Mouse (Mus musculus): ENCODE measurements around the gene Magoh.

The Magoh gene

GRCm38 (mm10) chr4:107879254-107880050 lies at the start of gene Magoh:
Magoh (plus strand) TSS chr4:107879755.
- DNase-seq (ENCODE audit: low read depth, low spot score): peak; percentile 96

- no peak for DNase-seq (ENCODE audit: low read depth, low spot score)
Measured at GRCm38 (mm10) chr4:107830189-107830588, 49.4 kb upstream of the Magoh start.

GRCm38 (mm10) chr4:107830821-107831221 lies 48.7 kb upstream of the Magoh start:
- DNase-seq (ENCODE audit: low read depth, low spot score): no peak

GRCm38 (mm10) chr4:107831678-107832077 lies 47.9 kb upstream of the Magoh start:
- DNase-seq (ENCODE audit: low read depth, low spot score): no peak

GRCm38 (mm10) chr4:107833525-107833924 lies 46.0 kb upstream of the Magoh start:
- no peak for DNase-seq (ENCODE audit: low read depth, low spot score)

DNA sequence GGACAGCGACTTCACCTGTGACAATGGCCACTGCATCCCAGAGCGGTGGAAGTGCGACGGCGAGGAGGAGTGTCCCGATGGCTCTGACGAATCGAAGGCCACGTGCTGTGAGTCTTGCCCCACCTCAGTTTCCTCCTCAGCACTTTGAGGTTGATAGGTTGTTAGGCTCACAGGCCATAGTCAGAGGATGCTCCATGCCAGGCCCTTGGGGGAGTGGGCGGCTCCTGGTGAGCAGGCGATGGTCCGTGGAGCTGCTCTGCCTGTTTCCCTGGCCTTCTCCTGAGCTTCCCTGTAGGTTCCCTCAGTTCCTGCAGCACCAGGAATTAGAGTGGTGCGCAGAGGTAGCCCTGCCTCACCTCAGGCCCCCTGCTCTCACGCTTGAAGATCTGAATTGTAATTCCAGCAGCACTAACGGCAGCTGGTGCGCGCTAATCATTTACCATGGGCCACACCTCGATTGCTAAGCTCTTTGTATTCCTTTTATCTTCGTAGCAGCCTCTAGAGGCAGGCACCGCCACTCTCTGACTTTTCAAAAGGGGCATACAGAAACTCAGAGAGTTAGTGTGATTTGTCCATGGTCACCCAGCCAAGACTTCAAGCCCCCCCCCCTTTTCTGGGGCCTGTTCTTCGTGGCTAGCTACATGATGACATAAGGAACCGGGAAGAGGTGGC lies 44.8 kb upstream of the Magoh start:
- DNase-seq (ENCODE audit: low read depth, low spot score): no peak

GRCm38 (mm10) chr4:107835508-107835909 lies 44.0 kb upstream of the Magoh start:
- no peak for DNase-seq (ENCODE audit: low read depth, low spot score)

DNA sequence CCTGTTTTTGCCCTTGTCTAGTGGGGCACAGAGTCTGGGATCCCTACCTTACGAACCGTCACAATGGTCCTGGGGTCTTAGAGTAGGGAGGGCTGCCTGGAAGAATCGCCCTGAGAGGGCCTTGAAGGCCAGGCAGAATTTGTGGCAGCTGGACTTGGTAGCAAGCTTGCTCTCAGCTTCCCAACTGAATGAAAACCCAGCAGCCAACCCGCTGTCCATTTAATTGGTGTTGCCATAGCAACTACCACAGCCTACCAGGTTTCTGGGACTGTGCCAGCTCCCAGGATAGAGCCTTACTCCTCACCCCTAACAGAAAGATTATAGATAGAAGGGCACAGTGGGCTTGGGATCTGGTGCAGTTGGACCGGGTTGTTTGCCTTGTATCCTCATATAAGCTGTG lies 42.8 kb upstream of the Magoh start:
- DNase-seq (ENCODE audit: low read depth, low spot score): no peak

- DNase-seq (ENCODE audit: low read depth, low spot score): no peak
Measured at GRCm38 (mm10) chr4:107837910-107838309, 41.6 kb upstream of the Magoh start.

DNA sequence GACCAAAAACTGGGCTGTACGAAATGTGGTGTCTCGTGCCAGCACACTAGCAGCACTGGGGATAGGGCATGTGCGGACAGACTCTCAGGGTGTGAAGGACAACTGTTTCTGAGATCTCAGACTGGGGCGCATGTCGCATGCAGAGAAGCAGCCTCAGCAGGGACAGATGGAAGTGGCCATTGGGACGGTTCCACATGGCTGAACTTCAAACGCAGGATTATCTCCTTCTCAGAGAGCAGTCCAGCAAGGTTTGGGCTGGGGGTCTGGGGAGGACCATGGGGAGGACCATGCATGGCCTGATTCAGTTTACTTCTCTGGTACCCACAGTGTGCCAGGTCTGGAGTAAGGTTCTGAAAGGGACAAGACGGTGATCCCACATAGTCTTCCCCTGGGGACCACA lies 35.9 kb upstream of the Magoh start:
- no peak for DNase-seq (ENCODE audit: low read depth, low spot score)

DNA sequence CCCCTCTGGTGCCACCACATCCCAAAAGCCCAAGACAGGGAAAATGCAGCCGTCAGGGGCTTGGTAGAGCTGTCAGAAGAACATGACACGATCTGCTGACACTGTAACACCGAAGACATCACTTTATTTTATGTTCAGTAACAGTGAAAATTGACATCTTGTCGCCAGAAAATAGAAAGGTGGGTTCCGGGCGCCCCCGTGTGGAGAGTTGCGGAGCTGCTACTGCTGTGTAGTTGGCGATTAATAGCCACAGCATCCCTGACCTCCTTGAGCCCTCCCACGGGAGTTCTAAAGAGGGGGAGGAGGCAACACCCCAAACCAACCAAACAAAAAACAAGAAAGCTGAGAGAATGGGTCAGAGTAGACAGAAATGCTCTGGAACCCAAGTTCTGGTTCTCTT lies 34.6 kb upstream of the Magoh start:
- DNase-seq (ENCODE audit: low read depth, low spot score): peak; percentile 57

DNA sequence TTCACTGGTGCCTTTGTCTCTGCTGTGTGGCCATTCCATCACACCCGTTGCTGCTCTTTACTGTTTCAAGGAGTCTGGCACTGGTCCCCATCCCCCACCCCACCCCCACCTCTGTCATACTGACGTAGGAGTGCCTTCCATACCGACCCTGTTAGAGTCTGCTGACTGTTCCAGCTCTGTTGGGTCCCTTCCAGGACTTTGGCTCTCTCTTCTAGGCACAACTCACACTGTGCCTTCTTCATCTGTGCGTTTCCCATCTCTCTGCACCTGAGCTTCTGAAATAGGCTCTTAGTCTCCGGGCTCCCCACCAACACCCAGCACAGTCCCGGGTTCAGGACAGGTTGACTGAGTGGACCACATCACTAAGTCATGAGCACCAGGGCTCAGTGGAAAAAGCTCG lies 32.8 kb upstream of the Magoh start:
- DNase-seq (ENCODE audit: low read depth, low spot score): no peak

GRCm38 (mm10) chr4:107848546-107848945 lies 31.0 kb upstream of the Magoh start:
- no peak for DNase-seq (ENCODE audit: low read depth, low spot score)

GRCm38 (mm10) chr4:107849621-107850020 lies 29.9 kb upstream of the Magoh start:
- no peak for DNase-seq (ENCODE audit: low read depth, low spot score)

- no peak for DNase-seq (ENCODE audit: low read depth, low spot score)
Measured at GRCm38 (mm10) chr4:107850091-107850490, 29.5 kb upstream of the Magoh start.

DNA sequence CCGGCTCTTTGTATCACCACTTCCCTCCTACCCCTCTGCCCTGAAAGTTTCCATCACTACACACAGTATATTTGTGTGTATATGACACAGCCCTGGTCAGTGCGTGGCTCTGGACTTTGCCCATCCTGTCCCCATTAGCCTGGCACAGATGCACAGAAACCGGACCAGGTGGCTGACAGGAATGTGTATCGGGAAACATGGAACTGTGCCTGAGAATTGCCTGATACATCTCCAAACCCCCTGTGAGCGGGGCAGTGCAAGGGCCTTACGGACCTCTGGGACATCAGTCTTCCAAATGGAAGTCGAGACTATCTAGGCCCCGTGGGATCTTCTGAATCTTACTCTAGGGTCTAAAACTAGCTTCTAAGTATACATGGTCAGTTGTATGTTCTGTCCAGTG lies 26.2 kb upstream of the Magoh start:
- DNase-seq (ENCODE audit: low read depth, low spot score): no peak

GRCm38 (mm10) chr4:107853836-107854235 lies 25.7 kb upstream of the Magoh start:
- DNase-seq (ENCODE audit: low read depth, low spot score): no peak

GRCm38 (mm10) chr4:107856958-107857686 lies 22.4 kb upstream of the Magoh start:
- no peak for DNase-seq (ENCODE audit: low read depth, low spot score)

- no peak for DNase-seq (ENCODE audit: low read depth, low spot score)
Measured at GRCm38 (mm10) chr4:107858995-107859394, 20.6 kb upstream of the Magoh start.

GRCm38 (mm10) chr4:107864866-107865265 lies 14.7 kb upstream of the Magoh start:
- DNase-seq (ENCODE audit: low read depth, low spot score): no peak

GRCm38 (mm10) chr4:107881631-107882030 lies 2.1 kb downstream of the Magoh start:
- no peak for DNase-seq (ENCODE audit: low read depth, low spot score)

GRCm38 (mm10) chr4:107886371-107886770 lies 6.8 kb downstream of the Magoh start:
- DNase-seq (ENCODE audit: low read depth, low spot score): no peak

DNA sequence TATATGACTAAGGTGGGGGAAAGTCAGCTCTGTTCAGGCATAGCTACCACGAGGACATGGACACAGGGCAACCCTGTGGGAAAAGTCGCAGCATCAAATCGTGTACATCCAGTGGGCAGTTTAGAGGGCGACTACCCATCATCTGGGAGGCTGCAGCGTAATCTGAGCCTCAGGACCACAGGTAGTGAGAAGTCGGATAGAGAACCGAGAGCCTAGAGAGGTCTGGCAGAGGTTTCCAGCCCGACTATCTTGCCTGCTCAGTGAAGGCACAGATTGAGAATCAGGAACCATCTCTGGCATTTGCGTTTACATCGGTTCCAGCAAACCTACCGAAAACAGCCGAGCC lies 9.8 kb downstream of the Magoh start:
- no peak for DNase-seq (ENCODE audit: low read depth, low spot score)
